Mouse (Mus musculus) limb, embryonic 12.5 days (tissue): Measurements from ENCODE around the gene Aff3. TPM values are rescaled to one million over a fixed set of nuclear protein-coding genes. Genes with fewer than 3 reads are reported as not detected.

Experiments used
- ATAC-seq: fragments of 200-750 bp; cut with Nextera tagmentation; 2 replicates; pipeline ENCODE4 v1.8.0; 2017; ENCODE audit warnings: low read depth, moderate TSS enrichment; ENCODE audit not compliant: insufficient number of reproducible peaks, insufficient read depth, low FRiP score, low TSS enrichment
- H3K27ac ChIP-seq: fragments of 300-500 bp; sonication (generic); 2 replicates; pipeline ENCODE4 v1.5.1; 2016; ENCODE audit warnings: mild to moderate bottlenecking, moderate library complexity
- H3K27me3 ChIP-seq: fragments of 300-500 bp; sonication (generic); 2 replicates; pipeline ENCODE4 v1.6.1; 2016; ENCODE audit warnings: mild to moderate bottlenecking, moderate library complexity
- H3K36me3 ChIP-seq: fragments of 300-500 bp; sonication (generic); 2 replicates; pipeline ENCODE4 v1.6.1; 2016; ENCODE audit warnings: mild to moderate bottlenecking, moderate library complexity
- H3K4me1 ChIP-seq: fragments of 300-500 bp; sonication (generic); replicated peaks from 2 replicates; pipeline ENCODE4 v1.6.1; 2016
- H3K4me2 ChIP-seq: fragments of 300-500 bp; sonication (generic); 2 replicates; pipeline ENCODE4 v1.6.1; 2016; ENCODE audit warnings: mild to moderate bottlenecking, moderate library complexity
- H3K4me3 ChIP-seq: fragments of 300-500 bp; sonication (generic); replicated peaks from 2 replicates; pipeline ENCODE4 v1.5.1; 2016; ENCODE audit warnings: mild to moderate bottlenecking
- H3K9ac ChIP-seq: fragments of 300-500 bp; sonication (generic); replicated peaks from 2 replicates; pipeline ENCODE4 v1.6.1; 2016; ENCODE audit warnings: mild to moderate bottlenecking, moderate library complexity
- H3K9me3 ChIP-seq: fragments of 300-500 bp; sonication (generic); 2 replicates; pipeline ENCODE4 v1.6.1; 2016; ENCODE audit warnings: mild to moderate bottlenecking, moderate library complexity
- WGBS: fragments of 180-500 bp; shearing (Covaris S2); methylation state at CpG from one replicate; pipeline ENCODE4 v1.1.7; 2016; 5-methylcytosine and 5-hydroxymethylcytosine counted together
- polyA plus RNA-seq: library from polyadenylated mRNA; unstranded; fragments of >200 nt; fragmentation: Nextera tagmentation; extraction: Ambion mirVana; gene quantifications from 2 replicates; pipeline ENCODE4 v1.2.1, GENCODE M21; 2016

Aff3 gene
- polyA plus RNA-seq, 1 experiment from 2014 or later = 48.5 TPM

- H3K4me1 ChIP-seq = no peaks in the 10 kb centered on the region
- no peak for ATAC-seq
Measured at GRCm38 (mm10) chr1:38171874-38172273, 492.9 kb downstream of the Aff3 start.

GRCm38 (mm10) chr1:38165696-38166095 lies 499.1 kb downstream of the Aff3 start:
- H3K36me3 ChIP-seq = no peaks in the 10 kb centered on the region
- 0 out of 2 replicates have a peak, but pooled peaks cover 3% of the 10 kb centered on the region for H3K4me1 ChIP-seq
- H3K27ac ChIP-seq = no peak overlapping the region
- no peak for ATAC-seq
- H3K4me3 ChIP-seq = no peak overlapping the region
- H3K27me3 ChIP-seq = no peaks in the 10 kb centered on the region
- 65% methylated on average over 2 of the region's 2 CpGs for WGBS
- no peak overlapping the region for H3K9ac ChIP-seq
- no peaks in the 10 kb centered on the region for H3K9me3 ChIP-seq
- no peak overlapping the region for H3K4me2 ChIP-seq

More at GRCm38 (mm10) chr1:38171874-38172273, 492.9 kb downstream of the Aff3 start:
- Histone ChIP-seq H3K36me3 (peaks cover 12% of the 10 kb centered on the region; the same call in 1 of the 2 replicates), H3K4me2 (no peak overlapping the region), H3K27ac (no peak overlapping the region), H3K9ac (no peak overlapping the region), H3K9me3 (no peaks in the 10 kb centered on the region), H3K4me3 (no peak overlapping the region), H3K27me3 (no peaks in the 10 kb centered on the region)
- 85% methylated on average over 4 of the region's 4 CpGs for WGBS

- Histone ChIP-seq H3K4me1 (no peaks in the 10 kb centered on the region), H3K9me3 (no peaks in the 10 kb centered on the region), H3K4me2 (no peak overlapping the region), H3K27ac (no peak overlapping the region), H3K27me3 (no peaks in the 10 kb centered on the region), H3K36me3 (no peaks in the 10 kb centered on the region), H3K4me3 (no peak overlapping the region), H3K9ac (no peak overlapping the region)
- WGBS = 84% methylated on average over 5 of the region's 5 CpGs
- no peak for ATAC-seq
Measured at GRCm38 (mm10) chr1:38150086-38150485, 514.7 kb downstream of the Aff3 start.

GRCm38 (mm10) chr1:38146008-38146407 lies 518.7 kb downstream of the Aff3 start:
- H3K9ac ChIP-seq = no peak overlapping the region
- H3K4me2 ChIP-seq = no peak overlapping the region
- ATAC-seq = no peak
- H3K9me3 ChIP-seq = no peaks in the 10 kb centered on the region
- no peak overlapping the region for H3K4me3 ChIP-seq
- H3K27ac ChIP-seq = no peak overlapping the region
- no peaks in the 10 kb centered on the region for H3K27me3 ChIP-seq
- WGBS = 84% methylated on average over 4 of the region's 4 CpGs
- no peaks in the 10 kb centered on the region for H3K36me3 ChIP-seq
- H3K4me1 ChIP-seq = no peaks in the 10 kb centered on the region

GRCm38 (mm10) chr1:38141371-38141770 lies 523.4 kb downstream of the Aff3 start:
- no peak for ATAC-seq
- Histone ChIP-seq H3K36me3 (no peaks in the 10 kb centered on the region), H3K4me3 (no peak overlapping the region), H3K9ac (no peak overlapping the region), H3K9me3 (no peaks in the 10 kb centered on the region), H3K4me2 (no peak overlapping the region), H3K27me3 (no peaks in the 10 kb centered on the region), H3K4me1 (no peaks in the 10 kb centered on the region), H3K27ac (no peak overlapping the region)
- whole genome bisulfite sequencing = 75% methylated on average over 1 of the region's 1 CpGs

- H3K27me3 ChIP-seq = no peaks in the 10 kb centered on the region
- no peak overlapping the region for H3K27ac ChIP-seq
- no peaks in the 10 kb centered on the region for H3K4me1 ChIP-seq
- no peak overlapping the region for H3K4me3 ChIP-seq
- H3K9ac ChIP-seq = no peak overlapping the region
- H3K9me3 ChIP-seq = no peaks in the 10 kb centered on the region
- WGBS = 78% methylated on average over 2 of the region's 2 CpGs
- H3K36me3 ChIP-seq = no peaks in the 10 kb centered on the region
- no peak overlapping the region for H3K4me2 ChIP-seq
- no peak for ATAC-seq
Measured at GRCm38 (mm10) chr1:38140911-38141310, 523.8 kb downstream of the Aff3 start.

- no peaks in the 10 kb centered on the region for H3K9me3 ChIP-seq
- H3K27me3 ChIP-seq = no peaks in the 10 kb centered on the region
- no peak for ATAC-seq
- H3K4me2 ChIP-seq = no peak overlapping the region
- no peak overlapping the region for H3K4me3 ChIP-seq
- no peaks in the 10 kb centered on the region for H3K36me3 ChIP-seq
- 84% methylated on average over 2 of the region's 2 CpGs for WGBS
- H3K9ac ChIP-seq = no peak overlapping the region
- H3K27ac ChIP-seq = no peak overlapping the region
- no peaks in the 10 kb centered on the region for H3K4me1 ChIP-seq
Measured at GRCm38 (mm10) chr1:38139396-38139795, 525.4 kb downstream of the Aff3 start.

- Histone ChIP-seq H3K36me3 (no peaks in the 10 kb centered on the region), H3K27me3 (no peaks in the 10 kb centered on the region; the same call in 1 of the 2 replicates), H3K9ac (no peak overlapping the region), H3K4me2 (no peak overlapping the region), H3K4me3 (no peak overlapping the region), H3K27ac (no peak overlapping the region), H3K9me3 (no peaks in the 10 kb centered on the region), H3K4me1 (peaks cover 4% of the 10 kb centered on the region)
- ATAC-seq = no peak
- 77% methylated on average over 6 of the region's 6 CpGs for WGBS
Measured at GRCm38 (mm10) chr1:38132942-38133341, 531.8 kb downstream of the Aff3 start.

GRCm38 (mm10) chr1:38130715-38131483 lies 533.9 kb downstream of the Aff3 start:
- Histone ChIP-seq H3K36me3 (no peaks in the 10 kb centered on the region), H3K4me3 (no peak overlapping the region), H3K27me3 (no peaks in the 10 kb centered on the region; the same call in 1 of the 2 replicates), H3K27ac (no peak overlapping the region), H3K4me2 (no peak overlapping the region), H3K4me1 (peaks cover 10% of the 10 kb centered on the region), H3K9me3 (no peaks in the 10 kb centered on the region), H3K9ac (no peak overlapping the region)
- WGBS = 54% methylated on average over 10 of the region's 10 CpGs
- ATAC-seq = no peak

GRCm38 (mm10) chr1:38129501-38130267 lies 535.1 kb downstream of the Aff3 start, which contains the start of gene Rev1:
TSS of gene Rev1 (minus strand) at chr1:38129801.
- Histone ChIP-seq H3K9me3 (no peaks in the 10 kb centered on the region), H3K4me1 (peaks cover 10% of the 10 kb centered on the region), H3K27ac (peak within 1 kb of the TSS; percentile 93), H3K4me3 (peak within 1 kb of the TSS; percentile 86), H3K9ac (peak within 1 kb of the TSS; percentile 94), H3K4me2 (peak within 1 kb of the TSS; percentile 63), H3K36me3 (no peaks in the 10 kb centered on the region), H3K27me3 (no peaks in the 10 kb centered on the region; the same call in 1 of the 2 replicates)
- under 1% methylated on average over 90 of the region's 122 CpGs for WGBS
- ATAC-seq = peak; percentile 93

- H3K27ac ChIP-seq = peak overlapping the region; percentile 93
- H3K4me2 ChIP-seq = peak overlapping the region; percentile 63
- H3K9me3 ChIP-seq = no peaks in the 10 kb centered on the region
- peaks cover 10% of the 10 kb centered on the region for H3K4me1 ChIP-seq
- ATAC-seq = peak; percentile 12; the same call in 1 of the 2 replicates
- WGBS = under 1% methylated on average over 64 of the region's 68 CpGs
- no peaks in the 10 kb centered on the region; the same call in 1 of the 2 replicates for H3K27me3 ChIP-seq
- no peaks in the 10 kb centered on the region for H3K36me3 ChIP-seq
- peak overlapping the region; percentile 86 for H3K4me3 ChIP-seq
- peak overlapping the region; percentile 94 for H3K9ac ChIP-seq
Measured at GRCm38 (mm10) chr1:38128919-38129436, 535.8 kb downstream of the Aff3 start.
